Mouse (Mus musculus) liver, embryonic 13.5 days (tissue): ENCODE measurements around the gene Spag8. TPM values are rescaled to one million over a fixed set of nuclear protein-coding genes. Genes with fewer than 3 reads are reported as not detected.

Experiments
- ATAC-seq: fragments of 200-750 bp; cut with Nextera tagmentation; 2 replicates; pipeline ENCODE4 v1.8.0; 2017; ENCODE audit warnings: low read depth, mild to moderate bottlenecking, moderate number of reproducible peaks, moderate library complexity
- DNase-seq: peaks from one replicate; pipeline ENCODE4 v3.0.0; 2022
- H3K27ac ChIP-seq: fragments of 300-500 bp; sonication (generic); 2 replicates; pipeline ENCODE4 v1.5.1; 2015; ENCODE audit warnings: moderate library complexity, mild to moderate bottlenecking, inconsistent platforms
- H3K27me3 ChIP-seq: fragments of 300-500 bp; sonication (generic); 2 replicates; pipeline ENCODE4 v1.6.1; 2015; ENCODE audit warnings: mild to moderate bottlenecking, inconsistent platforms
- H3K36me3 ChIP-seq: fragments of 300-500 bp; sonication (generic); 2 replicates; pipeline ENCODE4 v1.6.1; 2015; ENCODE audit warnings: mild to moderate bottlenecking, inconsistent platforms
- H3K4me1 ChIP-seq: fragments of 300-500 bp; sonication (generic); replicated peaks from 2 replicates; pipeline ENCODE4 v1.6.1; 2015; ENCODE audit warnings: inconsistent platforms
- H3K4me2 ChIP-seq: fragments of 300-500 bp; sonication (generic); 2 replicates; pipeline ENCODE4 v1.6.1; 2015; ENCODE audit warnings: inconsistent platforms, mild to moderate bottlenecking, moderate library complexity
- H3K4me3 ChIP-seq: fragments of 300-500 bp; sonication (generic); replicated peaks from 2 replicates; pipeline ENCODE4 v1.5.1; 2015; ENCODE audit warnings: mild to moderate bottlenecking, inconsistent platforms
- H3K9ac ChIP-seq: fragments of 300-500 bp; sonication (generic); 2 replicates; pipeline ENCODE4 v1.6.1; 2015; ENCODE audit warnings: mild to moderate bottlenecking, inconsistent platforms
- H3K9me3 ChIP-seq: fragments of 300-500 bp; sonication (generic); replicated peaks from 2 replicates; pipeline ENCODE4 v1.6.1; 2016; ENCODE audit warnings: inconsistent platforms
- WGBS: fragments of 180-500 bp; shearing (Covaris S2); methylation state at CpG from one replicate; pipeline ENCODE4 v1.1.7; 2015; ENCODE audit not compliant: insufficient replicate concordance; 5-methylcytosine and 5-hydroxymethylcytosine counted together
- polyA plus RNA-seq: library from polyadenylated mRNA; unstranded; fragments of >200 nt; fragmentation: Nextera tagmentation; extraction: Ambion mirVana; gene quantifications from 2 replicates; pipeline ENCODE4 v1.2.1, GENCODE M21; 2015

Gene Spag8
- polyA plus RNA-seq, 1 experiment from 2014 or later, result 0.12 TPM

GRCm38 (mm10) chr4:43674974-43675373, 21.6 kb upstream of the Spag8 start:
- Histone ChIP-seq H3K9me3 (no peaks in the 10 kb centered on the region), H3K4me2 (no peak overlapping the region), H3K4me1 (peaks cover 2% of the 10 kb centered on the region), H3K27me3 (peaks cover 10% of the 10 kb centered on the region), H3K27ac (no peak overlapping the region), H3K9ac (no peak overlapping the region), H3K36me3 (no peaks in the 10 kb centered on the region), H3K4me3 (no peak overlapping the region)
- WGBS, result 57% methylated on average over 5 of the region's 5 CpGs
- DNase-seq (no peak), ATAC-seq (no peak)

- Histone ChIP-seq H3K27me3 (peaks cover 16% of the 10 kb centered on the region), H3K4me3 (no peak overlapping the region), H3K27ac (no peak overlapping the region), H3K4me1 (peaks cover 11% of the 10 kb centered on the region), H3K9me3 (no peaks in the 10 kb centered on the region), H3K36me3 (no peaks in the 10 kb centered on the region), H3K4me2 (no peak overlapping the region), H3K9ac (no peak overlapping the region)
- WGBS, result 64% methylated on average over 8 of the region's 8 CpGs
- DNase-seq, result no peak
- no peak for ATAC-seq
Measured at GRCm38 (mm10) chr4:43673703-43674102, 20.3 kb upstream of the Spag8 start.

GRCm38 (mm10) chr4:43672070-43672469, 18.7 kb upstream of the Spag8 start:
- peak; percentile 69 for DNase-seq
- no peak for ATAC-seq
- H3K27ac ChIP-seq, result no peak overlapping the region
- H3K4me3 ChIP-seq, result no peak overlapping the region
- no peaks in the 10 kb centered on the region for H3K36me3 ChIP-seq
- no peak overlapping the region for H3K9ac ChIP-seq
- H3K9me3 ChIP-seq, result no peaks in the 10 kb centered on the region
- H3K4me1 ChIP-seq, result peaks cover 19% of the 10 kb centered on the region
- 9% methylated on average over 2 of the region's 2 CpGs for WGBS
- peaks cover 22% of the 10 kb centered on the region for H3K27me3 ChIP-seq
- no peak overlapping the region for H3K4me2 ChIP-seq

- ATAC-seq (peak; percentile 76), DNase-seq (peak; percentile 61)
- Histone ChIP-seq H3K9me3 (no peaks in the 10 kb centered on the region), H3K4me1 (peaks cover 22% of the 10 kb centered on the region), H3K27me3 (peaks cover 49% of the 10 kb centered on the region), H3K4me2 (peak overlapping the region; percentile 95), H3K27ac (no peak overlapping the region), H3K4me3 (peak overlapping the region; percentile 80), H3K9ac (peak overlapping the region; percentile 82), H3K36me3 (no peaks in the 10 kb centered on the region)
- WGBS, result under 1% methylated on average over 25 of the region's 25 CpGs
Measured at GRCm38 (mm10) chr4:43669428-43669794, 16.0 kb upstream of the Spag8 start.

GRCm38 (mm10) chr4:43668782-43669427, 15.5 kb upstream of the Spag8 start, which contains the start of the genes Tmem8b and Fam221b:
Gene Tmem8b, plus strand, starts transcription at chr4:43668971.
Gene Fam221b, minus strand, starts transcription at chr4:43669145.
- ATAC-seq, result peak; percentile 97
- H3K27ac ChIP-seq, result 0 out of 2 replicates have a peak within 1 kb of the TSS, but pooled peaks have one; percentile 1
- no peaks in the 10 kb centered on the region for H3K36me3 ChIP-seq
- peak within 1 kb of the TSS; percentile 82 for H3K9ac ChIP-seq
- peak within 1 kb of the TSS; percentile 95 for H3K4me2 ChIP-seq
- peaks cover 51% of the 10 kb centered on the region for H3K27me3 ChIP-seq
- H3K9me3 ChIP-seq, result no peaks in the 10 kb centered on the region
- WGBS, result 2% methylated on average over 35 of the region's 41 CpGs
- peak within 1 kb of the TSS; percentile 80 for H3K4me3 ChIP-seq
- peaks cover 22% of the 10 kb centered on the region for H3K4me1 ChIP-seq
- DNase-seq, result peak; percentile 86

GRCm38 (mm10) chr4:43666412-43666811, 13.0 kb upstream of the Spag8 start:
- no peak overlapping the region for H3K4me3 ChIP-seq
- H3K36me3 ChIP-seq, result no peaks in the 10 kb centered on the region
- ATAC-seq (no peak), DNase-seq (no peak)
- H3K27me3 ChIP-seq, result peaks cover 76% of the 10 kb centered on the region
- H3K9ac ChIP-seq, result no peak overlapping the region
- H3K4me1 ChIP-seq, result peaks cover 22% of the 10 kb centered on the region
- no peaks in the 10 kb centered on the region for H3K9me3 ChIP-seq
- no peak overlapping the region for H3K4me2 ChIP-seq
- H3K27ac ChIP-seq, result no peak overlapping the region
- 12% methylated on average over 4 of the region's 4 CpGs for WGBS

GRCm38 (mm10) chr4:43657146-43657545, 3.8 kb upstream of the Spag8 start:
- peak overlapping the region; percentile 86 for H3K4me3 ChIP-seq
- peak overlapping the region; percentile 90 for H3K4me2 ChIP-seq
- H3K36me3 ChIP-seq, result no peaks in the 10 kb centered on the region
- H3K27ac ChIP-seq, result no peak overlapping the region
- WGBS, result 57% methylated on average over 4 of the region's 4 CpGs
- H3K9ac ChIP-seq, result 0 out of 2 replicates have a peak overlapping the region, but pooled peaks have one; percentile 84
- DNase-seq (no peak), ATAC-seq (no peak)
- H3K27me3 ChIP-seq, result peaks cover 37% of the 10 kb centered on the region
- no peaks in the 10 kb centered on the region for H3K9me3 ChIP-seq
- H3K4me1 ChIP-seq, result peaks cover 33% of the 10 kb centered on the region

GRCm38 (mm10) chr4:43656339-43657109, 3.1 kb upstream of the Spag8 start, which contains the start of gene Hint2:
Gene Hint2, minus strand, starts transcription at chr4:43656466.
- Histone ChIP-seq H3K27me3 (peaks cover 31% of the 10 kb centered on the region), H3K36me3 (no peaks in the 10 kb centered on the region), H3K4me2 (peak within 1 kb of the TSS; percentile 90), H3K4me1 (peaks cover 33% of the 10 kb centered on the region), H3K9ac (peak within 1 kb of the TSS; percentile 84), H3K9me3 (no peaks in the 10 kb centered on the region), H3K4me3 (peak within 1 kb of the TSS; percentile 86), H3K27ac (peak within 1 kb of the TSS; percentile 77)
- ATAC-seq (peak; percentile 96), DNase-seq (peak; percentile 92)
- 2% methylated on average over 34 of the region's 34 CpGs for WGBS

- H3K9ac ChIP-seq, result peak overlapping the region; percentile 84
- no peaks in the 10 kb centered on the region for H3K9me3 ChIP-seq
- no peaks in the 10 kb centered on the region for H3K36me3 ChIP-seq
- peaks cover 25% of the 10 kb centered on the region for H3K27me3 ChIP-seq
- H3K4me2 ChIP-seq, result peak overlapping the region; percentile 90
- 11% methylated on average over 34 of the region's 34 CpGs for WGBS
- ATAC-seq, result peak; percentile 39
- peak overlapping the region; percentile 77 for H3K27ac ChIP-seq
- peak overlapping the region; percentile 86 for H3K4me3 ChIP-seq
- peaks cover 33% of the 10 kb centered on the region for H3K4me1 ChIP-seq
- no peak for DNase-seq
Measured at GRCm38 (mm10) chr4:43655656-43656338, 2.4 kb upstream of the Spag8 start.

- H3K4me3 ChIP-seq, result peak overlapping the region; percentile 47; the same call in 1 of the 2 replicates
- H3K27ac ChIP-seq, result no peak overlapping the region
- 0 out of 2 replicates have a peak, but pooled peaks cover 4% of the 10 kb centered on the region for H3K27me3 ChIP-seq
- ATAC-seq (no peak), DNase-seq (no peak)
- peak overlapping the region; percentile 54; the same call in 1 of the 2 replicates for H3K4me2 ChIP-seq
- peaks cover 33% of the 10 kb centered on the region for H3K4me1 ChIP-seq
- H3K36me3 ChIP-seq, result peaks cover 6% of the 10 kb centered on the region
- peak overlapping the region; percentile 48; the same call in 1 of the 2 replicates for H3K9ac ChIP-seq
- H3K9me3 ChIP-seq, result peaks cover 10% of the 10 kb centered on the region
- 62% methylated on average over 4 of the region's 4 CpGs for WGBS
Measured at GRCm38 (mm10) chr4:43652726-43653125, 668 bp downstream of the Spag8 start.

GRCm38 (mm10) chr4:43649783-43650182, 3.6 kb downstream of the Spag8 start:
- H3K9me3 ChIP-seq, result peaks cover 10% of the 10 kb centered on the region
- no peak for ATAC-seq

More at GRCm38 (mm10) chr4:43649783-43650182, 3.6 kb downstream of the Spag8 start:
- WGBS, result 74% methylated on average over 3 of the region's 3 CpGs
- peaks cover 6% of the 10 kb centered on the region for H3K36me3 ChIP-seq
- H3K4me3 ChIP-seq, result no peak overlapping the region
- H3K9ac ChIP-seq, result no peak overlapping the region
- peaks cover 20% of the 10 kb centered on the region for H3K4me1 ChIP-seq
- no peak for DNase-seq
- H3K27me3 ChIP-seq, result 0 out of 2 replicates have a peak, but pooled peaks cover 4% of the 10 kb centered on the region
- H3K4me2 ChIP-seq, result no peak overlapping the region
- no peak overlapping the region for H3K27ac ChIP-seq
